Mouse (Mus musculus): ENCODE results near the gene Irf7. TPM values are rescaled to one million over a fixed set of nuclear protein-coding genes. Genes with fewer than 3 reads are reported as not detected.

The Irf7 gene
- polyA plus RNA-seq, 1 experiment = 105 TPM

GRCm38 (mm10) chr7:141275356-141275755 is 9.1 kb upstream of the Irf7 start:
- Histone ChIP-seq H3K27me3 (ENCODE audit: control insufficient read depth, insufficient read depth, low read length) (peaks cover 7% of the 10 kb centered on the region; the same call in 1 of the 2 replicates), H3K27ac (ENCODE audit: insufficient read depth, low read length) (no peak overlapping the region), H3K4me1 (ENCODE audit: control insufficient read depth, insufficient read depth, insufficient read length) (peaks cover 18% of the 10 kb centered on the region; the same call in 1 of the 2 replicates), H3K4me3 (ENCODE audit: extremely low read depth, insufficient read depth, insufficient read length) (no peak overlapping the region), H3K36me3 (ENCODE audit: control insufficient read depth, insufficient read depth, low read length) (no peaks in the 10 kb centered on the region)
- no peak for DNase-seq (ENCODE audit: low read depth in 1 of 2, low spot score in 2 of 2)
- TF ChIP-seq POLR2A (IDR thresholded peaks at IDR 0.05; ENCODE audit: low read depth, low read length) (no peak), CTCF (IDR thresholded peaks at IDR 0.05; ENCODE audit: extremely low read depth, insufficient read depth, insufficient read length, insufficient replicate concordance) (no peak)
- WGBS = 56% methylated on average over 9 of the region's 9 CpGs

- Histone ChIP-seq H3K27me3 (ENCODE audit: control insufficient read depth, insufficient read depth, low read length) (0 out of 2 replicates have a peak, but pooled peaks cover 2% of the 10 kb centered on the region), H3K4me3 (ENCODE audit: extremely low read depth, insufficient read depth, insufficient read length) (no peak overlapping the region), H3K4me1 (ENCODE audit: control insufficient read depth, insufficient read depth, insufficient read length) (peaks cover 13% of the 10 kb centered on the region), H3K27ac (ENCODE audit: insufficient read depth, low read length) (no peak overlapping the region), H3K36me3 (ENCODE audit: control insufficient read depth, insufficient read depth, low read length) (no peaks in the 10 kb centered on the region)
- 87% methylated on average over 3 of the region's 3 CpGs for WGBS
- TF ChIP-seq POLR2A (IDR thresholded peaks at IDR 0.05; ENCODE audit: low read depth, low read length) (no peak), CTCF (IDR thresholded peaks at IDR 0.05; ENCODE audit: extremely low read depth, insufficient read depth, insufficient read length, insufficient replicate concordance) (no peak)
- DNase-seq (ENCODE audit: low read depth in 1 of 2, low spot score in 2 of 2) = no peak
These were observed 4.3 kb upstream of the Irf7 start for GRCm38 (mm10) chr7:141270631-141271030.

GRCm38 (mm10) chr7:141269273-141269545 is 2.9 kb upstream of the Irf7 start:
- 56% methylated on average over 14 of the region's 14 CpGs for WGBS
- no peak for DNase-seq (ENCODE audit: low read depth in 1 of 2, low spot score in 2 of 2)
- peaks cover 17% of the 10 kb centered on the region for H3K4me1 ChIP-seq (ENCODE audit: control insufficient read depth, insufficient read depth, insufficient read length)
- H3K36me3 ChIP-seq (ENCODE audit: control insufficient read depth, insufficient read depth, low read length) = no peaks in the 10 kb centered on the region
- TF ChIP-seq CTCF (IDR thresholded peaks at IDR 0.05; ENCODE audit: extremely low read depth, insufficient read depth, insufficient read length, insufficient replicate concordance) (no peak), POLR2A (IDR thresholded peaks at IDR 0.05; ENCODE audit: low read depth, low read length) (no peak)
- peak overlapping the region; percentile 32; the same call in 1 of the 2 replicates for H3K4me3 ChIP-seq (ENCODE audit: extremely low read depth, insufficient read depth, insufficient read length)
- H3K27me3 ChIP-seq (ENCODE audit: control insufficient read depth, insufficient read depth, low read length) = 0 out of 2 replicates have a peak, but pooled peaks cover 2% of the 10 kb centered on the region
- H3K27ac ChIP-seq (ENCODE audit: insufficient read depth, low read length) = peak overlapping the region; percentile 27; the same call in 1 of the 2 replicates

- Histone ChIP-seq H3K4me3 (ENCODE audit: extremely low read depth, insufficient read depth, insufficient read length) (peak overlapping the region; percentile 32; the same call in 1 of the 2 replicates), H3K27ac (ENCODE audit: insufficient read depth, low read length) (peak overlapping the region; percentile 44; the same call in 1 of the 2 replicates), H3K27me3 (ENCODE audit: control insufficient read depth, insufficient read depth, low read length) (0 out of 2 replicates have a peak, but pooled peaks cover 2% of the 10 kb centered on the region), H3K36me3 (ENCODE audit: control insufficient read depth, insufficient read depth, low read length) (peaks cover 4% of the 10 kb centered on the region), H3K4me1 (ENCODE audit: control insufficient read depth, insufficient read depth, insufficient read length) (peaks cover 17% of the 10 kb centered on the region)
- 10% methylated on average over 24 of the region's 24 CpGs for WGBS
- TF ChIP-seq CTCF (IDR thresholded peaks at IDR 0.05; ENCODE audit: extremely low read depth, insufficient read depth, insufficient read length, insufficient replicate concordance) = no peak
- no peak for TF ChIP-seq POLR2A (IDR thresholded peaks at IDR 0.05; ENCODE audit: low read depth, low read length)
- DNase-seq (ENCODE audit: low read depth in 1 of 2, low spot score in 2 of 2) = no peak
These were observed 2.4 kb upstream of the Irf7 start for GRCm38 (mm10) chr7:141268466-141269272.

- peak overlapping the region; percentile 39 for H3K27ac ChIP-seq (ENCODE audit: insufficient read depth, low read length)
- 23% methylated on average over 11 of the region's 11 CpGs for WGBS
- peaks cover 17% of the 10 kb centered on the region for H3K4me1 ChIP-seq (ENCODE audit: control insufficient read depth, insufficient read depth, insufficient read length)
- TF ChIP-seq POLR2A (IDR thresholded peaks at IDR 0.05; ENCODE audit: low read depth, low read length) = no peak
- TF ChIP-seq CTCF (IDR thresholded peaks at IDR 0.05; ENCODE audit: extremely low read depth, insufficient read depth, insufficient read length, insufficient replicate concordance) = no peak
- H3K4me3 ChIP-seq (ENCODE audit: extremely low read depth, insufficient read depth, insufficient read length) = peak overlapping the region; percentile 74; the same call in 1 of the 2 replicates
- H3K27me3 ChIP-seq (ENCODE audit: control insufficient read depth, insufficient read depth, low read length) = no peaks in the 10 kb centered on the region
- peaks cover 34% of the 10 kb centered on the region for H3K36me3 ChIP-seq (ENCODE audit: control insufficient read depth, insufficient read depth, low read length)
- DNase-seq (ENCODE audit: low read depth in 1 of 2, low spot score in 2 of 2) = no peak
These were observed 906 bp downstream of the Irf7 start for GRCm38 (mm10) chr7:141265411-141265738.

GRCm38 (mm10) chr7:141264761-141265410 is 1.4 kb downstream of the Irf7 start:
- no peak for TF ChIP-seq POLR2A (IDR thresholded peaks at IDR 0.05; ENCODE audit: low read depth, low read length)
- TF ChIP-seq CTCF (IDR thresholded peaks at IDR 0.05; ENCODE audit: extremely low read depth, insufficient read depth, insufficient read length, insufficient replicate concordance) = peak; percentile 64; the same call in 1 of the 2 replicates
- H3K4me1 ChIP-seq (ENCODE audit: control insufficient read depth, insufficient read depth, insufficient read length) = peaks cover 17% of the 10 kb centered on the region
- no peaks in the 10 kb centered on the region for H3K27me3 ChIP-seq (ENCODE audit: control insufficient read depth, insufficient read depth, low read length)
- peak; percentile 55 to 66 for DNase-seq (ENCODE audit: low read depth in 1 of 2, low spot score in 2 of 2)
- H3K27ac ChIP-seq (ENCODE audit: insufficient read depth, low read length) = peak overlapping the region; percentile 39
- H3K36me3 ChIP-seq (ENCODE audit: control insufficient read depth, insufficient read depth, low read length) = peaks cover 38% of the 10 kb centered on the region
- 6% methylated on average over 12 of the region's 12 CpGs for WGBS
- H3K4me3 ChIP-seq (ENCODE audit: extremely low read depth, insufficient read depth, insufficient read length) = peak overlapping the region; percentile 74; the same call in 1 of the 2 replicates

Measured in spleen, adult 2 months (tissue).